Mouse (Mus musculus): ENCODE data around the gene Atp2c2.

GRCm38 (mm10) chr8:119798170-119798964 is 98.6 kb downstream of the Atp2c2 start:
- TF ChIP-seq CTCF (IDR thresholded peaks at IDR 0.05): no peak
- no peak for TF ChIP-seq POLR2A (IDR thresholded peaks at IDR 0.05; ENCODE audit: insufficient read depth, low read depth, low read length)
- TF ChIP-seq EP300 (IDR thresholded peaks at IDR 0.05; ENCODE audit: insufficient read depth, low read depth, low read length): no peak

All from heart, adult 2 months (tissue).